Mouse (Mus musculus) limb, embryonic 13.5 days (tissue): ENCODE results near the gene Bcl2l11. TPM values are rescaled to one million over a fixed set of nuclear protein-coding genes. Genes with fewer than 3 reads are reported as not detected.

Experiments
- ATAC-seq: fragments of 200-750 bp; cut with Nextera tagmentation; 2 replicates; pipeline ENCODE4 v1.8.0; 2017; ENCODE audit warnings: low read depth, moderate number of reproducible peaks, moderate TSS enrichment; ENCODE audit not compliant: low FRiP score
- H3K27ac ChIP-seq: fragments of 300-500 bp; sonication (generic); 2 replicates; pipeline ENCODE4 v1.5.1; 2015; ENCODE audit warnings: inconsistent platforms, mild to moderate bottlenecking, moderate library complexity
- H3K27me3 ChIP-seq: fragments of 300-500 bp; sonication (generic); 2 replicates; pipeline ENCODE4 v1.6.1; 2015; ENCODE audit warnings: mild to moderate bottlenecking, inconsistent platforms
- H3K36me3 ChIP-seq: fragments of 300-500 bp; sonication (generic); 2 replicates; pipeline ENCODE4 v1.6.1; 2015; ENCODE audit warnings: inconsistent platforms, mild to moderate bottlenecking, moderate library complexity
- H3K4me1 ChIP-seq: fragments of 300-500 bp; sonication (generic); 2 replicates; pipeline ENCODE4 v1.6.1; 2015; ENCODE audit warnings: inconsistent platforms
- H3K4me2 ChIP-seq: fragments of 300-500 bp; sonication (generic); replicated peaks from 2 replicates; pipeline ENCODE4 v1.6.1; 2015; ENCODE audit warnings: inconsistent platforms, mild to moderate bottlenecking, moderate library complexity
- H3K4me3 ChIP-seq: fragments of 300-500 bp; sonication (generic); 2 replicates; pipeline ENCODE4 v1.5.1; 2015; ENCODE audit warnings: moderate library complexity, mild to moderate bottlenecking, inconsistent platforms
- H3K9ac ChIP-seq: fragments of 300-500 bp; sonication (generic); 2 replicates; pipeline ENCODE4 v1.6.1; 2015; ENCODE audit warnings: mild to moderate bottlenecking, inconsistent platforms
- H3K9me3 ChIP-seq: fragments of 300-500 bp; sonication (generic); 2 replicates; pipeline ENCODE4 v1.6.1; 2016; ENCODE audit warnings: inconsistent platforms
- WGBS: fragments of 180-500 bp; shearing (Covaris S2); methylation state at CpG from one replicate; pipeline ENCODE4 v1.1.7; 2015; 5-methylcytosine and 5-hydroxymethylcytosine counted together
- polyA plus RNA-seq: library from polyadenylated mRNA; unstranded; fragments of >200 nt; fragmentation: Nextera tagmentation; extraction: Ambion mirVana; gene quantifications from 2 replicates; pipeline ENCODE4 v1.2.1, GENCODE M21; 2015

Bcl2l11 gene
- polyA plus RNA-seq, 1 experiment from 2014 or later, result 27.8 TPM

- WGBS, result 83% methylated on average over 4 of the region's 4 CpGs
- H3K36me3 ChIP-seq, result no peaks in the 10 kb centered on the region
- peaks cover 14% of the 10 kb centered on the region for H3K4me1 ChIP-seq
- no peak for ATAC-seq
- H3K4me2 ChIP-seq, result no peak overlapping the region
- H3K27ac ChIP-seq, result no peak overlapping the region
- no peak overlapping the region for H3K9ac ChIP-seq
- no peak overlapping the region for H3K4me3 ChIP-seq
- no peaks in the 10 kb centered on the region for H3K9me3 ChIP-seq
- no peaks in the 10 kb centered on the region for H3K27me3 ChIP-seq
Measured at GRCm38 (mm10) chr2:128182751-128183150, 56.9 kb downstream of the Bcl2l11 start.

- H3K4me3 ChIP-seq, result no peak overlapping the region
- H3K27me3 ChIP-seq, result no peaks in the 10 kb centered on the region
- no peak overlapping the region for H3K9ac ChIP-seq
- H3K36me3 ChIP-seq, result no peaks in the 10 kb centered on the region
- no peak for ATAC-seq
- no peaks in the 10 kb centered on the region for H3K9me3 ChIP-seq
- 85% methylated on average over 4 of the region's 4 CpGs for WGBS
- H3K4me1 ChIP-seq, result peaks cover 14% of the 10 kb centered on the region
- H3K27ac ChIP-seq, result no peak overlapping the region
- H3K4me2 ChIP-seq, result no peak overlapping the region
Measured at GRCm38 (mm10) chr2:128183762-128184161, 57.9 kb downstream of the Bcl2l11 start.

- no peaks in the 10 kb centered on the region for H3K27me3 ChIP-seq
- H3K4me1 ChIP-seq, result peaks cover 17% of the 10 kb centered on the region
- H3K9me3 ChIP-seq, result no peaks in the 10 kb centered on the region
- H3K9ac ChIP-seq, result no peak overlapping the region
- 86% methylated on average over 4 of the region's 4 CpGs for WGBS
- no peak overlapping the region for H3K27ac ChIP-seq
- no peak for ATAC-seq
- no peaks in the 10 kb centered on the region for H3K36me3 ChIP-seq
- no peak overlapping the region for H3K4me2 ChIP-seq
- no peak overlapping the region for H3K4me3 ChIP-seq
Measured at GRCm38 (mm10) chr2:128185942-128186341, 60.1 kb downstream of the Bcl2l11 start.

- H3K36me3 ChIP-seq, result no peaks in the 10 kb centered on the region
- no peaks in the 10 kb centered on the region for H3K9me3 ChIP-seq
- peaks cover 17% of the 10 kb centered on the region for H3K4me1 ChIP-seq
- H3K27me3 ChIP-seq, result no peaks in the 10 kb centered on the region
- no peak overlapping the region for H3K9ac ChIP-seq
- no peak overlapping the region for H3K4me3 ChIP-seq
- WGBS, result 97% methylated on average over 1 of the region's 1 CpGs
- H3K4me2 ChIP-seq, result no peak overlapping the region
- ATAC-seq, result no peak
- no peak overlapping the region for H3K27ac ChIP-seq
Measured at GRCm38 (mm10) chr2:128187277-128187676, 61.4 kb downstream of the Bcl2l11 start.

- no peaks in the 10 kb centered on the region for H3K36me3 ChIP-seq
- no peak overlapping the region for H3K4me2 ChIP-seq
- no peak overlapping the region for H3K4me3 ChIP-seq
- 84% methylated on average over 3 of the region's 3 CpGs for WGBS
- H3K4me1 ChIP-seq, result peaks cover 17% of the 10 kb centered on the region
- H3K27me3 ChIP-seq, result no peaks in the 10 kb centered on the region
- ATAC-seq, result no peak
- H3K27ac ChIP-seq, result no peak overlapping the region
- no peaks in the 10 kb centered on the region for H3K9me3 ChIP-seq
- H3K9ac ChIP-seq, result no peak overlapping the region
Measured at GRCm38 (mm10) chr2:128188461-128188860, 62.6 kb downstream of the Bcl2l11 start.

- H3K36me3 ChIP-seq, result no peaks in the 10 kb centered on the region
- WGBS, result 12% methylated on average over 10 of the region's 10 CpGs
- no peaks in the 10 kb centered on the region for H3K9me3 ChIP-seq
- H3K9ac ChIP-seq, result no peak overlapping the region
- no peaks in the 10 kb centered on the region for H3K27me3 ChIP-seq
- ATAC-seq, result no peak
- no peak overlapping the region; the same call in 1 of the 2 replicates for H3K4me3 ChIP-seq
- peaks cover 17% of the 10 kb centered on the region for H3K4me1 ChIP-seq
- peak overlapping the region; percentile 46 for H3K4me2 ChIP-seq
- peak overlapping the region; percentile 61; the same call in 1 of the 2 replicates for H3K27ac ChIP-seq
Measured at GRCm38 (mm10) chr2:128189691-128190090, 63.9 kb downstream of the Bcl2l11 start.

GRCm38 (mm10) chr2:128190196-128190595 is 64.4 kb downstream of the Bcl2l11 start:
- Histone ChIP-seq H3K27ac (peak overlapping the region; percentile 61; the same call in 1 of the 2 replicates), H3K4me3 (no peak overlapping the region), H3K27me3 (no peaks in the 10 kb centered on the region), H3K4me2 (no peak overlapping the region), H3K4me1 (peaks cover 17% of the 10 kb centered on the region), H3K9ac (no peak overlapping the region), H3K36me3 (no peaks in the 10 kb centered on the region), H3K9me3 (no peaks in the 10 kb centered on the region)
- 58% methylated on average over 5 of the region's 5 CpGs for WGBS
- ATAC-seq, result peak; percentile 61; the same call in 1 of the 2 replicates

GRCm38 (mm10) chr2:128193411-128193810 is 67.6 kb downstream of the Bcl2l11 start:
- ATAC-seq, result no peak
- H3K4me2 ChIP-seq, result no peak overlapping the region
- H3K27ac ChIP-seq, result no peak overlapping the region
- H3K4me1 ChIP-seq, result peaks cover 17% of the 10 kb centered on the region
- no peaks in the 10 kb centered on the region for H3K36me3 ChIP-seq
- no peaks in the 10 kb centered on the region for H3K27me3 ChIP-seq
- no peak overlapping the region for H3K4me3 ChIP-seq
- no peak overlapping the region for H3K9ac ChIP-seq
- no peaks in the 10 kb centered on the region for H3K9me3 ChIP-seq
- WGBS, result 67% methylated on average over 4 of the region's 4 CpGs

GRCm38 (mm10) chr2:128197379-128197778 is 71.5 kb downstream of the Bcl2l11 start:
- H3K4me2 ChIP-seq, result no peak overlapping the region
- WGBS, result 68% methylated on average over 3 of the region's 3 CpGs
- no peak overlapping the region for H3K9ac ChIP-seq
- no peaks in the 10 kb centered on the region for H3K27me3 ChIP-seq
- no peaks in the 10 kb centered on the region for H3K9me3 ChIP-seq
- H3K4me1 ChIP-seq, result no peaks in the 10 kb centered on the region
- ATAC-seq, result no peak
- no peaks in the 10 kb centered on the region for H3K36me3 ChIP-seq
- no peak overlapping the region for H3K4me3 ChIP-seq
- no peak overlapping the region for H3K27ac ChIP-seq

- no peaks in the 10 kb centered on the region for H3K36me3 ChIP-seq
- WGBS, result 89% methylated on average over 3 of the region's 3 CpGs
Measured at GRCm38 (mm10) chr2:128203147-128203546, 77.3 kb downstream of the Bcl2l11 start.

GRCm38 (mm10) chr2:128203749-128204405 is 78.0 kb downstream of the Bcl2l11 start:
- Histone ChIP-seq H3K4me2 (no peak overlapping the region), H3K27ac (no peak overlapping the region), H3K9me3 (no peaks in the 10 kb centered on the region), H3K9ac (no peak overlapping the region), H3K4me3 (no peak overlapping the region), H3K27me3 (no peaks in the 10 kb centered on the region), H3K4me1 (no peaks in the 10 kb centered on the region), H3K36me3 (no peaks in the 10 kb centered on the region)
- ATAC-seq, result no peak
- 79% methylated on average over 6 of the region's 6 CpGs for WGBS

More at GRCm38 (mm10) chr2:128203147-128203546, 77.3 kb downstream of the Bcl2l11 start:
- no peaks in the 10 kb centered on the region for H3K27me3 ChIP-seq
- H3K9me3 ChIP-seq, result no peaks in the 10 kb centered on the region
- H3K9ac ChIP-seq, result no peak overlapping the region
- no peaks in the 10 kb centered on the region for H3K4me1 ChIP-seq
- H3K4me3 ChIP-seq, result no peak overlapping the region
- H3K27ac ChIP-seq, result no peak overlapping the region
- no peak for ATAC-seq
- no peak overlapping the region for H3K4me2 ChIP-seq

GRCm38 (mm10) chr2:128208541-128208940 is 82.7 kb downstream of the Bcl2l11 start:
- Histone ChIP-seq H3K9ac (no peak overlapping the region), H3K27me3 (no peaks in the 10 kb centered on the region), H3K9me3 (no peaks in the 10 kb centered on the region), H3K4me3 (no peak overlapping the region), H3K27ac (no peak overlapping the region), H3K4me1 (peaks cover 24% of the 10 kb centered on the region), H3K36me3 (no peaks in the 10 kb centered on the region), H3K4me2 (no peak overlapping the region)
- no peak for ATAC-seq
- WGBS, result 88% methylated on average over 1 of the region's 1 CpGs

- 69% methylated on average over 2 of the region's 2 CpGs for WGBS
- Histone ChIP-seq H3K36me3 (no peaks in the 10 kb centered on the region), H3K9me3 (no peaks in the 10 kb centered on the region), H3K27me3 (no peaks in the 10 kb centered on the region), H3K4me1 (peaks cover 24% of the 10 kb centered on the region), H3K4me2 (no peak overlapping the region), H3K9ac (no peak overlapping the region), H3K27ac (no peak overlapping the region), H3K4me3 (no peak overlapping the region)
- ATAC-seq, result no peak
Measured at GRCm38 (mm10) chr2:128209841-128210329, 84.0 kb downstream of the Bcl2l11 start.
